Mouse (Mus musculus) heart, postnatal 0 days (tissue): ENCODE measurements at regions not wholly inside any gene's neighbourhood (a gene's known extent, or its start where the extent isn't known, plus 50 kb on each side); places are given as distances from the start of the nearest gene placed in this dataset.

ENCODE experiments used
- CTCF ChIP-seq: IDR thresholded peaks from 2 replicates; pipeline ENCODE4 v1.5.1; 2016; ENCODE audit warnings: antibody characterized with exemption, control low read depth, low read depth
- EP300 ChIP-seq: IDR thresholded peaks from 2 replicates; pipeline ENCODE4 v1.6.1; 2016; ENCODE audit warnings: antibody characterized with exemption, low read depth

DNA sequence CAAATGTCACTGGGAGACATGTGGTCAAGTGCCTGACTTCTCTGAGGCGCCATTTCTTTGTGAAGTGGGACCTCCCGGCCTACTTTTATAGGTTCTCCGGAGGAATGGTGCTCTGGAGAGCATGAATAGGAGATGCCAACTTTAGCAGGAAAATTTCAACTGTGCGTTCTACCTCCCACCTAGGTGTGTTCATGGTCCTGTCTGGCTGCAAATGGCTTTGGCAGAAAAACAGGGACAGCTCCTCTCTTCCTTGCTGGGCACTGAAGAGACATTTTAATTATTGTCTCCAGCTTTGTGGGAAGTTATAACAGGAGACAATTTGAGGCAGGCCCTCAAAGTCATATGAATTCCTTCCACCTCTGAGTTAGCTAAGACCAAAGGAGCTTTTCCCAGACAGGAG lies 190.6 kb upstream of the Sfrp2 start:
- TF ChIP-seq CTCF (no peak), EP300 (no peak)
